Mouse (Mus musculus) lung, postnatal 0 days (tissue): ENCODE measurements at regions not wholly inside any gene's neighbourhood (a gene's known extent, or its start where the extent isn't known, plus 50 kb on each side); places are given as distances from the start of the nearest gene placed in this dataset.
A peak's percentile ranks its signal among the peaks of the same experiment; 100 is the strongest.

Experiments used
- ATAC-seq: fragments of 200-750 bp; cut with Nextera tagmentation; 2 replicates; pipeline ENCODE4 v1.8.0; 2017; ENCODE audit warnings: moderate library complexity
- DNase-seq: peaks from one replicate; pipeline ENCODE4 v3.0.0-alpha.2; 2016; ENCODE audit warnings: low spot score
- H3K27ac ChIP-seq: fragments of 300-500 bp; sonication (generic); 2 replicates; pipeline ENCODE4 v1.5.1; 2014; ENCODE audit warnings: antibody characterized with exemption, mild to moderate bottlenecking, low read length, mixed read lengths
- H3K27me3 ChIP-seq: fragments of 300-500 bp; sonication (generic); replicated peaks from 2 replicates; pipeline ENCODE4 v1.6.1; 2014; ENCODE audit warnings: low read length, mixed read lengths; ENCODE audit not compliant: insufficient read depth
- H3K36me3 ChIP-seq: fragments of 300-500 bp; sonication (generic); 2 replicates; pipeline ENCODE4 v1.6.1; 2014; ENCODE audit warnings: low read length, mixed read lengths; ENCODE audit not compliant: insufficient read depth
- H3K4me1 ChIP-seq: fragments of 300-500 bp; sonication (generic); 2 replicates; pipeline ENCODE4 v1.6.1; 2014; ENCODE audit warnings: antibody characterized with exemption, low read depth, low read length, mixed read lengths; ENCODE audit not compliant: insufficient read depth
- H3K4me2 ChIP-seq: fragments of 300-500 bp; sonication (generic); replicated peaks from 2 replicates; pipeline ENCODE4 v1.6.1; 2014; ENCODE audit warnings: low read depth, mild to moderate bottlenecking, low read length, moderate library complexity, mixed read lengths
- H3K4me3 ChIP-seq: fragments of 300-500 bp; sonication (generic); 2 replicates; pipeline ENCODE4 v1.5.1; 2014; ENCODE audit warnings: low read depth, low read length
- H3K9ac ChIP-seq: fragments of 300-500 bp; sonication (generic); replicated peaks from 2 replicates; pipeline ENCODE4 v1.6.1; 2014; ENCODE audit warnings: low read depth, mild to moderate bottlenecking
- H3K9me3 ChIP-seq: fragments of 300-500 bp; sonication (generic); 2 replicates; pipeline ENCODE4 v1.6.1; 2016; ENCODE audit warnings: low read length, mixed read lengths
- CTCF ChIP-seq: IDR thresholded peaks from 2 replicates; pipeline ENCODE4 v1.5.1; 2016; ENCODE audit warnings: antibody characterized with exemption, mild to moderate bottlenecking
- EP300 ChIP-seq: IDR thresholded peaks from 2 replicates; pipeline ENCODE4 v1.6.1; 2016; ENCODE audit warnings: antibody characterized with exemption, mild to moderate bottlenecking, control low read depth
- WGBS: fragments of 180-500 bp; shearing (Covaris S2); extraction: QIAGEN DNeasy Blood & Tissue Kit; methylation state at CpG from one replicate; pipeline ENCODE4 v1.1.7; 2014; 5-methylcytosine and 5-hydroxymethylcytosine counted together

GRCm38 (mm10) chr4:12578102-12578501, 406.3 kb upstream of the Fam92a start:
- H3K4me3 ChIP-seq = no peak overlapping the region
- DNase-seq (no peak), ATAC-seq (no peak)
- no peak overlapping the region for H3K27ac ChIP-seq
- TF ChIP-seq EP300 (no peak), CTCF (no peak)
- no peaks in the 10 kb centered on the region for H3K4me1 ChIP-seq
- no peaks in the 10 kb centered on the region for H3K36me3 ChIP-seq
- H3K27me3 ChIP-seq = no peaks in the 10 kb centered on the region
- WGBS = 82% methylated on average over 4 of the region's 4 CpGs
- H3K9ac ChIP-seq = no peak overlapping the region
- no peak overlapping the region for H3K4me2 ChIP-seq
- H3K9me3 ChIP-seq = no peaks in the 10 kb centered on the region

GRCm38 (mm10) chr4:12571881-12572280, 400.1 kb upstream of the Fam92a start:
- H3K36me3 ChIP-seq = no peaks in the 10 kb centered on the region
- no peak for ATAC-seq
- no peak for TF ChIP-seq EP300
- peak; percentile 56 for TF ChIP-seq CTCF
- H3K27ac ChIP-seq = no peak overlapping the region
- H3K27me3 ChIP-seq = no peaks in the 10 kb centered on the region
- no peaks in the 10 kb centered on the region for H3K4me1 ChIP-seq
- DNase-seq = peak; percentile 21
- H3K9me3 ChIP-seq = no peaks in the 10 kb centered on the region
- no peak overlapping the region for H3K4me2 ChIP-seq
- H3K4me3 ChIP-seq = no peak overlapping the region
- H3K9ac ChIP-seq = no peak overlapping the region

GRCm38 (mm10) chr4:12570689-12571088, 398.9 kb upstream of the Fam92a start:
- no peaks in the 10 kb centered on the region for H3K9me3 ChIP-seq
- no peak for ATAC-seq
- 68% methylated on average over 7 of the region's 7 CpGs for whole genome bisulfite sequencing

GRCm38 (mm10) chr4:12567643-12568042, 395.8 kb upstream of the Fam92a start:
- no peak for TF ChIP-seq EP300
- TF ChIP-seq CTCF = no peak
- Histone ChIP-seq H3K4me1 (no peaks in the 10 kb centered on the region), H3K4me2 (no peak overlapping the region), H3K27ac (no peak overlapping the region), H3K27me3 (no peaks in the 10 kb centered on the region), H3K36me3 (no peaks in the 10 kb centered on the region), H3K9me3 (no peaks in the 10 kb centered on the region), H3K9ac (no peak overlapping the region), H3K4me3 (no peak overlapping the region)
- DNase-seq = no peak
- no peak for ATAC-seq
- WGBS = 50% methylated on average over 5 of the region's 5 CpGs

More at GRCm38 (mm10) chr4:12570689-12571088, 398.9 kb upstream of the Fam92a start:
- Histone ChIP-seq H3K27ac (no peak overlapping the region), H3K4me2 (no peak overlapping the region), H3K9ac (no peak overlapping the region), H3K36me3 (no peaks in the 10 kb centered on the region), H3K4me1 (no peaks in the 10 kb centered on the region), H3K27me3 (no peaks in the 10 kb centered on the region), H3K4me3 (no peak overlapping the region)
- DNase-seq = no peak
- no peak for TF ChIP-seq EP300
- TF ChIP-seq CTCF = no peak

DNA sequence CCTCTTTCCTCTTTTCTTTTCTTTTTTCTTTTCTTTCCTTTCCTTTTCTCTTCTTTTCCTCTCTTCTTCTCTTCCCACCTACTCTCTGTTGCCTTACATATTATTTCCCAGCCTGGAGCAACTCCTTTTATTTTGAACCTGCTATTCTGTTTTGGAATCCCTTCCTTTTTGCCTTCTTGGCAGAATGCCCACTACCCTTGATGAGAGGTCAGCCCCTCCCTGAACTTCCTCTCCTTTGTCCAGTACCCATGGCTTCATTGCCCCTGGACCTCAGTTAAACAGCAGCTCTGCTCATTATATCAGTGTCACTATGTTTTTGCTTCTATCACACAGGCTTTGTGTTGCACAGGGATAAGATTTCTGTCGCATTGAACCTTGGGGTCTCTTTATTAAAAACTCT, 391.2 kb upstream of the Fam92a start:
- 0 out of 2 replicates have a peak, but pooled peaks have one; percentile 21 for TF ChIP-seq EP300
- no peak for TF ChIP-seq CTCF
- no peaks in the 10 kb centered on the region for H3K9me3 ChIP-seq
- H3K27me3 ChIP-seq = no peaks in the 10 kb centered on the region
- 45% methylated on average over 1 of the region's 1 CpGs for WGBS
- no peak overlapping the region for H3K27ac ChIP-seq
- no peaks in the 10 kb centered on the region for H3K36me3 ChIP-seq
- no peak overlapping the region for H3K4me3 ChIP-seq
- ATAC-seq (peak; percentile 48; the same call in 1 of the 2 replicates), DNase-seq (peak; percentile 17)
- H3K4me2 ChIP-seq = no peak overlapping the region
- H3K9ac ChIP-seq = no peak overlapping the region
- H3K4me1 ChIP-seq = no peaks in the 10 kb centered on the region

GRCm38 (mm10) chr4:12560546-12560945, 388.7 kb upstream of the Fam92a start:
- Histone ChIP-seq H3K4me3 (no peak overlapping the region), H3K27ac (no peak overlapping the region), H3K4me2 (no peak overlapping the region), H3K9me3 (no peaks in the 10 kb centered on the region), H3K4me1 (no peaks in the 10 kb centered on the region), H3K27me3 (no peaks in the 10 kb centered on the region), H3K36me3 (no peaks in the 10 kb centered on the region), H3K9ac (no peak overlapping the region)
- DNase-seq (no peak), ATAC-seq (no peak)
- TF ChIP-seq EP300 = no peak
- TF ChIP-seq CTCF = no peak
- WGBS = 44% methylated on average over 3 of the region's 3 CpGs

GRCm38 (mm10) chr4:12560015-12560414, 388.2 kb upstream of the Fam92a start:
- H3K4me3 ChIP-seq = no peak overlapping the region
- H3K36me3 ChIP-seq = no peaks in the 10 kb centered on the region
- no peak overlapping the region for H3K4me2 ChIP-seq
- no peak for DNase-seq
- no peaks in the 10 kb centered on the region for H3K4me1 ChIP-seq
- H3K9me3 ChIP-seq = no peaks in the 10 kb centered on the region
- H3K27ac ChIP-seq = no peak overlapping the region
- no peaks in the 10 kb centered on the region for H3K27me3 ChIP-seq
- ATAC-seq = no peak
- H3K9ac ChIP-seq = no peak overlapping the region
- TF ChIP-seq CTCF (no peak), EP300 (no peak)
- 73% methylated on average over 4 of the region's 4 CpGs for WGBS
